ENCODE assay signal across 27 mouse cellular contexts in genomic region chr5:88561080-88561814, GRCm38 (mm10). TPM values are rescaled to one million over a fixed set of nuclear protein-coding genes. Genes with fewer than 3 reads are reported as not detected.
"Had no signal": no experiment of that assay in that cellular context is flagged by ENCODE, and none has a peak within 500 bp of the region (broad histone marks: within the 10 kb centered on the region; RNA-seq: fewer than 3 reads in every experiment).

No protein-coding gene starts in this region.

- DNase-seq: gastrocnemius, adult 2 months; gastrocnemius, postnatal 10 days; gastrocnemius, postnatal 25 days; heart, adult 18-20 months; heart, postnatal 10 days; heart, postnatal 4 days; kidney, adult 11 months; kidney, adult 2 months; kidney, adult 9 months; kidney, postnatal 14 days; kidney, postnatal 36 days; layer of hippocampus, adult 9-11 months; layer of hippocampus, postnatal 36 days; left cerebral cortex, postnatal 4 days had no signal

- ATAC-seq: hindbrain, embryonic 16.5 days; inflammation-experienced regulatory T-cells, adult 6 months; intestine, embryonic 15.5 days; liver, embryonic 12.5 days had no signal

- H3K27ac ChIP-seq: gastrocnemius, adult 2 months; hindbrain, embryonic 10.5 days; hindbrain, embryonic 12.5 days; hindbrain, embryonic 14.5 days; intestine, embryonic 15.5 days; kidney, embryonic 15.5 days; kidney, postnatal 0 days; limb, embryonic 13.5 days; limb, embryonic 15.5 days; liver, embryonic 12.5 days; liver, embryonic 14.5 days had no signal

- H3K27me3 ChIP-seq: hindbrain, embryonic 12.5 days; intestine, embryonic 15.5 days; kidney, embryonic 15.5 days; limb, embryonic 13.5 days; limb, embryonic 15.5 days; liver, embryonic 12.5 days had no signal

- H3K9ac ChIP-seq: hindbrain, embryonic 12.5 days; hindbrain, embryonic 14.5 days; intestine, embryonic 15.5 days; kidney, embryonic 15.5 days; limb, embryonic 13.5 days; limb, embryonic 15.5 days; liver, embryonic 12.5 days; liver, embryonic 14.5 days had no signal

- H3K4me2 ChIP-seq: heart, embryonic 11.5 days; hindbrain, embryonic 12.5 days; hindbrain, embryonic 14.5 days; intestine, embryonic 15.5 days; kidney, embryonic 15.5 days; limb, embryonic 13.5 days; limb, embryonic 15.5 days; liver, embryonic 12.5 days had no signal

- H3K9me3 ChIP-seq: hindbrain, embryonic 10.5 days; hindbrain, embryonic 12.5 days; intestine, embryonic 15.5 days; kidney, embryonic 15.5 days; limb, embryonic 13.5 days; limb, embryonic 15.5 days; liver, embryonic 12.5 days had no signal

- H3K4me3 ChIP-seq: gastrocnemius, adult 2 months; hindbrain, embryonic 10.5 days; hindbrain, embryonic 12.5 days; intestine, embryonic 15.5 days; kidney, embryonic 15.5 days; limb, embryonic 13.5 days; limb, embryonic 15.5 days; liver, embryonic 12.5 days had no signal

- H3K36me3 ChIP-seq: intestine, embryonic 15.5 days; liver, embryonic 12.5 days had no signal

RNA-seq across cellular contexts. Expression of gene Jchain, which starts 33.6 kb away (rescaled TPM):
- polyA plus RNA-seq: heart, embryonic 11.5 days; kidney, embryonic 15.5 days; limb, embryonic 13.5 days had no signal
